Mouse (Mus musculus): ENCODE data around the gene Il1rn. TPM values are rescaled to one million over a fixed set of nuclear protein-coding genes. Genes with fewer than 3 reads are reported as not detected.

Gene Il1rn
- polyA plus RNA-seq (2015; fragmentation: Nextera tagmentation; extraction: Ambion mirVana), result 0.22 and 1.1 TPM in 2 replicates

GRCm38 (mm10) chr2:24336545-24336944 lies at the start of gene Il1rn:
Il1rn (plus strand) TSS chr2:24336853.

GRCm38 (mm10) chr2:24290896-24291295 lies 45.8 kb upstream of the Il1rn start, which contains the start of gene Il1f10:
Il1f10 (plus strand) TSS chr2:24291196.

GRCm38 (mm10) chr2:24367030-24367894 lies 30.6 kb downstream of the Il1rn start, which contains the start of gene Psd4:
Psd4 (plus strand) TSS chr2:24367580.

Other genes with a start within 250 kb of the Il1rn start
- not detected in 2 replicates for gene Tbpl2, start 240.3 kb upstream of the Il1rn start, polyA plus RNA-seq (2015; fragmentation: Nextera tagmentation; extraction: Ambion mirVana)
- 1.0 TPM in 1 of 2 replicates, not detected in the other for gene Il1f8, start 183.7 kb upstream of the Il1rn start, polyA plus RNA-seq (2015; fragmentation: Nextera tagmentation; extraction: Ambion mirVana)
- gene Il1f9, start 150.4 kb upstream of the Il1rn start, polyA plus RNA-seq (2015; fragmentation: Nextera tagmentation; extraction: Ambion mirVana), result 0.68 TPM in 1 of 2 replicates, not detected in the other
- 0.48 TPM in 1 of 2 replicates, not detected in the other for gene Il1f6, start 121.4 kb upstream of the Il1rn start, polyA plus RNA-seq (2015; fragmentation: Nextera tagmentation; extraction: Ambion mirVana)
- gene Il1f5, start 59.9 kb upstream of the Il1rn start, polyA plus RNA-seq (2015; fragmentation: Nextera tagmentation; extraction: Ambion mirVana), result 5.2 TPM in 1 of 2 replicates, not detected in the other
- gene Il1f10, start 45.7 kb upstream of the Il1rn start, polyA plus RNA-seq (2015; fragmentation: Nextera tagmentation; extraction: Ambion mirVana), result not detected in 2 replicates
- 0.44 and 0.72 TPM in 2 replicates for gene Psd4, start 30.7 kb downstream of the Il1rn start, polyA plus RNA-seq (2015; fragmentation: Nextera tagmentation; extraction: Ambion mirVana)
- not detected in 2 replicates for gene Pax8, start 138.7 kb downstream of the Il1rn start, polyA plus RNA-seq (2015; fragmentation: Nextera tagmentation; extraction: Ambion mirVana)

Data from skeletal muscle tissue, postnatal 0 days (tissue).